Mouse (Mus musculus) bone marrow macrophage, adult 2 months (primary cell): Measurements from ENCODE around the gene Rgs19.

Experiments
- CTCF ChIP-seq: IDR thresholded peaks from 2 replicates; pipeline ENCODE4 v1.5.1; 2012; ENCODE audit warnings: low read depth, mild to moderate bottlenecking, low read length, moderate library complexity
- POLR2A ChIP-seq: IDR thresholded peaks from 2 replicates; pipeline ENCODE4 v1.6.1; 2012; ENCODE audit warnings: mild to moderate bottlenecking, low read depth, low read length, borderline replicate concordance

DNA sequence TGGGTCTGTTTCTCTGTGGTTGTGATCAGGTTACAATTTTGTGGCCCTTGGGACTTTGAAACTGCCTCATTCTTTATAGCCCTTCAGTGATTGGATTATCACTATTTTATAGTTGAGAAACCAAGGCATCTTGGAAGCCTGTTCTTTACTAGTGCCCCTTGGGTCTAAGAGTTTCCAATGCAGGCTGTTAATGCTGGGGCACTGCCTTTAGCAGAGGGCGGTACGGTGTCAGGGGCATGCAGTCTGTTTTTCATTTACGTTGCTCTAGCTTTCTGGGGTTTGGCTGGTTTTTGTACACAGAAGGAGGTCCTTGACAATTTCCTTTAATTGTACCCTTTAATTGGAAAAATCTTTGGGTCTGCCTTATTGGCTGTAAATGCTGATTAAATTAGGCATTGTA lies 48.1 kb downstream of the Rgs19 start:
- TF ChIP-seq POLR2A (no peak), CTCF (no peak)
